Mouse (Mus musculus): ENCODE data around the gene Rab27a. TPM values are rescaled to one million over a fixed set of nuclear protein-coding genes. Genes with fewer than 3 reads are reported as not detected.

The Rab27a gene
- total and polyA plus RNA-seq, 3 experiments = 14.8 to 25.6 (median 20.0) TPM

DNA sequence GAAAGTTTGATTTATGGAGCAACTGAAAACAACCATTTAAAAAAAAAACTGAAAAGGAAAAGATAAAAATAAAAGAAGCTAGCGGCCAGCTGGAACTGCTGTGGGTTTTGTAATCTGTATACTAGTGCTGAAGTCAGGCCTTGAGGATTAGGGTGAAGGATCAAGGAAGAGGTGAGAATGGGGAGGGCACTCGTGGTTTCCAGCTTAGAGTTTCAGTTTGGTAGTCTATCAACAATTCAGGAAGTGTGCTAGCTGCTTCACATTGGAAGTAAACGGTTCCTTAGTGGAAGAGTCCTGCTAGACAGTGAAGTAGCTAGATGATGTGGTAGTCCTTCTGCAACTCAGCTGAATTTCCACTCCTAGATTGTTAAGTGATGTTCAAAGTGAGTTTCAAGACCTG, 36.3 kb upstream of the Rab27a start:
- Histone ChIP-seq H3K9ac (ENCODE audit: insufficient read depth, low read depth) (no peak overlapping the region), H3K4me2 (ENCODE audit: insufficient read depth, low read depth, poor library complexity, severe bottlenecking) (no peak overlapping the region), H3K27ac (ENCODE audit: insufficient read depth, low read depth) (no peak overlapping the region), H3K27me3 (replicated peaks) (no peaks in the 10 kb centered on the region), H3K4me1 (ENCODE audit: control insufficient read depth in 1 of 2, insufficient read depth in 2 of 2) (no peaks in the 10 kb centered on the region), H3K79me2 (replicated peaks; ENCODE audit: control insufficient read depth, extremely low read depth, insufficient read depth, poor library complexity, severe bottlenecking) (no peaks in the 10 kb centered on the region), H3K4me3 (replicated peaks in 1 of 3; ENCODE audit: low read depth in 2 of 3, low read length in 2 of 3, poor library complexity in 1 of 3) (no peak overlapping the region), H3K36me3 (replicated peaks in 1 of 2; ENCODE audit: control insufficient read depth in 1 of 2, insufficient read depth in 1 of 2, low read length in 1 of 2) (peaks cover 25 to 50% of the 10 kb centered on the region in 2 experiments), H3K9me3 (replicated peaks; ENCODE audit: low read length) (no peaks in the 10 kb centered on the region)
- TF ChIP-seq USF1 (IDR thresholded peaks at IDR 0.05; ENCODE audit: low read depth, low read length) (no peak), IRF4 (IDR thresholded peaks at IDR 0.05; ENCODE audit: low read depth, low read length) (no peak), MAX (IDR thresholded peaks at IDR 0.05; ENCODE audit: low read length) (no peak), POLR2A (IDR thresholded peaks at IDR 0.05; ENCODE audit: low read depth, low read length) (no peak), BHLHE40 (IDR thresholded peaks at IDR 0.05; ENCODE audit: low read depth, low read length) (no peak), SMC3 (IDR thresholded peaks at IDR 0.05; ENCODE audit: low read depth, low read length) (no peak), ELF1 (IDR thresholded peaks at IDR 0.05; ENCODE audit: low read depth, low read length) (no peak)
- dilution Hi-C loops (cut with MboI; ENCODE audit: extremely low pct_ligation_motif_present, extremely low pct_unique_long_range_greater_than_20kb, low sequenced_read_pairs) (no loop called here), in situ Hi-C loops (cut with MboI; ENCODE audit: low pct_ligation_motif_present, low pct_unique_long_range_greater_than_20kb, low sequenced_read_pairs) (no loop called here)
- no peak for DNase-seq (ENCODE audit: extremely low read depth)

DNA sequence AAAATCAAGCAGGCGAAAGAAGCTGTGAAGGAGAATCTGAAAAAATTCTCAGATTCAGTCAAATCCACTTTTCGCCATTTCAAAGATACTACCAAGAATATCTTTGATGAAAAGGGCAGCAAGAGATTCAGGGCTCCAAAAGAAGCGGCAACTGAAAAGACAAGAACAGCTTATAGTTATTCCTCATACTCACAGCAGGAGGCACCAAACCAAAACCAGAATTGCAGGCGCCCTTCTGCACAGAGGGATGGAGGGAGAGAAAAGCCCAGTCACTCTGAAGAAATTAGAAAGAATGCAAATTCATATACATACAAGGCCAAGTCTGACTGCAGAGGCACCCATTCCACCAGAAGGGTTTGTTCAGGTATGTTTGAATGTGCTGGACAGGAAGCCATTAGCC, 32.0 kb upstream of the Rab27a start:
- Histone ChIP-seq H3K79me2 (replicated peaks; ENCODE audit: control insufficient read depth, extremely low read depth, insufficient read depth, poor library complexity, severe bottlenecking) (no peaks in the 10 kb centered on the region), H3K4me1 (ENCODE audit: control insufficient read depth in 1 of 2, insufficient read depth in 2 of 2) (no peaks in the 10 kb centered on the region), H3K27me3 (replicated peaks) (no peaks in the 10 kb centered on the region), H3K27ac (ENCODE audit: insufficient read depth, low read depth) (no peak overlapping the region), H3K9me3 (replicated peaks; ENCODE audit: low read length) (no peaks in the 10 kb centered on the region), H3K9ac (ENCODE audit: insufficient read depth, low read depth) (no peak overlapping the region), H3K4me3 (replicated peaks in 1 of 3; ENCODE audit: low read depth in 2 of 3, low read length in 2 of 3, poor library complexity in 1 of 3) (no peak overlapping the region), H3K36me3 (replicated peaks in 1 of 2; ENCODE audit: control insufficient read depth in 1 of 2, insufficient read depth in 1 of 2, low read length in 1 of 2) (peaks cover 47 to 74% of the 10 kb centered on the region in 2 experiments), H3K4me2 (ENCODE audit: insufficient read depth, low read depth, poor library complexity, severe bottlenecking) (no peak overlapping the region)
- dilution Hi-C loops (cut with MboI; ENCODE audit: extremely low pct_ligation_motif_present, extremely low pct_unique_long_range_greater_than_20kb, low sequenced_read_pairs) = no loop called here
- in situ Hi-C loops (cut with MboI; ENCODE audit: low pct_ligation_motif_present, low pct_unique_long_range_greater_than_20kb, low sequenced_read_pairs) = no loop called here
- no peak for TF ChIP-seq PAX5 (IDR thresholded peaks at IDR 0.05; ENCODE audit: low read length)
- peak; percentile 32 for TF ChIP-seq SMC3 (IDR thresholded peaks at IDR 0.05; ENCODE audit: low read depth, low read length)
- TF ChIP-seq CTCF (conservative IDR thresholded peaks at IDR 0.05 in 1 of 2, IDR thresholded peaks at IDR 0.05 in 1 of 2; ENCODE audit: low read depth in 2 of 2, low read length in 2 of 2) = peak in 1 of 2 experiments; percentile 29; a peak in 2 of 4 replicates
- no peak for DNase-seq (ENCODE audit: extremely low read depth)

DNA sequence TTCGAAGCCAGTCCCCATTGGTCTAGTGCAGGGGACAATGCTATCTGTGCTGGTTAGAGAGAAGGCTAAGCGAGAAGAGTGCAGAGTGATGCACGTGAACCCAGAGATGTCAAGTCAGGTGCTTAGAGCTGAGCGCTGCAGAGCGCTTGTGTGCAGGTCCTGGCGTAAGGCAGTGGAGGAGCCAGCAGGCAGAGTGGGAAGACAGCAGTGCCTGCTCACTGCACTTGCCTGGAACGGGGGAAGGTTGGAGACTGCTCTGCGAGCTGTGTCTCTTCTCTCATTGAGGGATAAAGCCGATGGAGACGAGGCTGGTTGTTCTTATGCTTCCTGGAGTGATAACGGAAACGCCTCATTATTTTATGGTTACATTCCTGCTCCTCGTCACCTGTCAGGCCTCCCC, 29.9 kb upstream of the Rab27a start:
- H3K27ac ChIP-seq (ENCODE audit: insufficient read depth, low read depth) = no peak overlapping the region
- no peak overlapping the region for H3K4me2 ChIP-seq (ENCODE audit: insufficient read depth, low read depth, poor library complexity, severe bottlenecking)
- no peak for TF ChIP-seq JUN (IDR thresholded peaks at IDR 0.05; ENCODE audit: insufficient read depth, low read depth, low read length)
- TF ChIP-seq JUND (conservative IDR thresholded peaks at IDR 0.05; ENCODE audit: low read depth, low read length) = no peak
- no peak for TF ChIP-seq ETS1 (conservative IDR thresholded peaks at IDR 0.05; ENCODE audit: low read depth, low read length)
- TF ChIP-seq UBTF (IDR thresholded peaks at IDR 0.05; ENCODE audit: low read depth, low read length) = no peak
- TF ChIP-seq RAD21 (IDR thresholded peaks at IDR 0.05; ENCODE audit: low read depth, low read length) = no peak
- H3K9ac ChIP-seq (ENCODE audit: insufficient read depth, low read depth) = no peak overlapping the region
- peaks cover 65 to 95% of the 10 kb centered on the region in 2 experiments for H3K36me3 ChIP-seq (replicated peaks in 1 of 2; ENCODE audit: control insufficient read depth in 1 of 2, insufficient read depth in 1 of 2, low read length in 1 of 2)
- in situ Hi-C loops (cut with MboI; ENCODE audit: low pct_ligation_motif_present, low pct_unique_long_range_greater_than_20kb, low sequenced_read_pairs) = no loop called here
- no peaks in the 10 kb centered on the region for H3K27me3 ChIP-seq (replicated peaks)
- no peak for DNase-seq (ENCODE audit: extremely low read depth)
- dilution Hi-C loops (cut with MboI; ENCODE audit: extremely low pct_ligation_motif_present, extremely low pct_unique_long_range_greater_than_20kb, low sequenced_read_pairs) = no loop called here
- H3K79me2 ChIP-seq (replicated peaks; ENCODE audit: control insufficient read depth, extremely low read depth, insufficient read depth, poor library complexity, severe bottlenecking) = no peaks in the 10 kb centered on the region
- H3K9me3 ChIP-seq (replicated peaks; ENCODE audit: low read length) = no peaks in the 10 kb centered on the region
- H3K4me1 ChIP-seq (ENCODE audit: control insufficient read depth in 1 of 2, insufficient read depth in 2 of 2) = no peaks in the 10 kb centered on the region
- H3K4me3 ChIP-seq (replicated peaks in 1 of 3; ENCODE audit: low read depth in 2 of 3, low read length in 2 of 3, poor library complexity in 1 of 3) = no peak overlapping the region

All from CH12.LX (cell line).